Mouse (Mus musculus) midbrain, embryonic 14.5 days (tissue): ENCODE results near the gene Gm20388. TPM values are rescaled to one million over a fixed set of nuclear protein-coding genes. Genes with fewer than 3 reads are reported as not detected.

Experiments used
- ATAC-seq: fragments of 200-750 bp; cut with Nextera tagmentation; 2 replicates; pipeline ENCODE4 v1.8.0; 2017; ENCODE audit warnings: moderate number of reproducible peaks, moderate library complexity; ENCODE audit not compliant: low FRiP score, low TSS enrichment
- DNase-seq: peaks from one replicate; pipeline ENCODE4 v3.0.0-alpha.2; 2015
- H3K27ac ChIP-seq: fragments of 300-500 bp; sonication (generic); replicated peaks from 2 replicates; pipeline ENCODE4 v1.5.1; 2014; ENCODE audit warnings: mild to moderate bottlenecking, low read depth, low read length, moderate library complexity
- H3K27me3 ChIP-seq: fragments of 300-500 bp; sonication (generic); 2 replicates; pipeline ENCODE4 v1.6.1; 2014; ENCODE audit warnings: low read length, control low read depth, mixed read lengths; ENCODE audit not compliant: control insufficient read depth, insufficient read depth
- H3K36me3 ChIP-seq: fragments of 300-500 bp; sonication (generic); 2 replicates; pipeline ENCODE4 v1.6.1; 2014; ENCODE audit warnings: low read length, control low read depth; ENCODE audit not compliant: control insufficient read depth, insufficient read depth
- H3K4me1 ChIP-seq: fragments of 300-500 bp; sonication (generic); 2 replicates; pipeline ENCODE4 v1.6.1; 2014; ENCODE audit warnings: mild to moderate bottlenecking, antibody characterized with exemption, low read length, control low read depth; ENCODE audit not compliant: control insufficient read depth, insufficient read depth
- H3K4me2 ChIP-seq: fragments of 300-500 bp; sonication (generic); 2 replicates; pipeline ENCODE4 v1.6.1; 2014; ENCODE audit warnings: mild to moderate bottlenecking, low read length, moderate library complexity
- H3K4me3 ChIP-seq: fragments of 300-500 bp; sonication (generic); replicated peaks from 2 replicates; pipeline ENCODE4 v1.5.1; 2014; ENCODE audit warnings: low read depth, low read length
- H3K9ac ChIP-seq: fragments of 300-500 bp; sonication (generic); replicated peaks from 2 replicates; pipeline ENCODE4 v1.6.1; 2014; ENCODE audit warnings: mild to moderate bottlenecking, low read length, moderate library complexity
- H3K9me3 ChIP-seq: fragments of 300-500 bp; sonication (generic); 2 replicates; pipeline ENCODE4 v1.6.1; 2016; ENCODE audit warnings: low read length, control low read depth, mixed read lengths; ENCODE audit not compliant: control insufficient read depth
- WGBS: fragments of 180-500 bp; shearing (Covaris S2); extraction: QIAGEN DNeasy Blood & Tissue Kit; methylation state at CpG from one replicate; pipeline ENCODE4 v1.1.7; 2014; 5-methylcytosine and 5-hydroxymethylcytosine counted together
- polyA plus RNA-seq: library from polyadenylated mRNA; unstranded; fragments of >200 nt; fragmentation: Nextera tagmentation; extraction: Ambion mirVana; gene quantifications from 2 replicates; pipeline ENCODE4 v1.2.1, GENCODE M21; 2014

Gene Gm20388
- polyA plus RNA-seq, 1 experiment from 2014 or later = 4.1 TPM

DNA sequence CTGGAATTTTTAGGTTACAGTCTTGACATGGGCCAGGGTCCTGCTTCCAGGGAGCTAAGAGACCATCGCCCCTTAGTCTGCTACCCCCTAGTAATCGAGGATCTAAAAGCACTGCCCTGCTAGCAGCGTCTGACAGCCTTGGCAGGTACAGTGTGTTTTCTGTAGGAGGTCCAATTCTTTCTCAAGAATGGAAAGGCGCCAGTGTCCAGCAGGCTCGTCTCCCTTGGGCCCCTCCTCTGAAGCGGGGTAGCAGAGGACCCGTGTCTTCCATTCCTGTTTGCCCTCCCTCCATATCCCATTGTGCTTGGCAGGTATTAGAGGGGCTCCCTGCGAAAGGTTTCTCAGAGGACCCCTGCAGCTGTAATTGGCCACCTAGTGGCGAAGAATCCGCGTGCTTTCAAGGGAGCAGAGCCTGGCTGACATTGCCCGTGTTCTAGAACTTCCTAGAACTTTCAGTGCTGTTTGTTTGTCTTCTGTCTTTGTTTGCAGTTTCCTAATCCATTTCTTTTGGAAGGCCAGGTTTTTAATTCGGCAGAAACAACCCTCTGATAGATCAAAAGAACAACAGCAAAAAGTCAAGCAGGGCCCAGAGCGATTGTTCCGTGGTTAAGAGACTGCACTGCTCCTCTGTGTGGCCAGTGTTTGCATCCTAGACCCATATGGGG, 2136.7 kb downstream of the Gm20388 start:
- Histone ChIP-seq H3K27ac (no peak overlapping the region), H3K4me3 (no peak overlapping the region), H3K9ac (no peak overlapping the region), H3K4me2 (no peak overlapping the region), H3K36me3 (no peaks in the 10 kb centered on the region), H3K9me3 (no peaks in the 10 kb centered on the region), H3K27me3 (no peaks in the 10 kb centered on the region), H3K4me1 (no peaks in the 10 kb centered on the region)
- 58% methylated on average over 15 of the region's 15 CpGs for WGBS
- DNase-seq (peak; percentile 48), ATAC-seq (no peak)

DNA sequence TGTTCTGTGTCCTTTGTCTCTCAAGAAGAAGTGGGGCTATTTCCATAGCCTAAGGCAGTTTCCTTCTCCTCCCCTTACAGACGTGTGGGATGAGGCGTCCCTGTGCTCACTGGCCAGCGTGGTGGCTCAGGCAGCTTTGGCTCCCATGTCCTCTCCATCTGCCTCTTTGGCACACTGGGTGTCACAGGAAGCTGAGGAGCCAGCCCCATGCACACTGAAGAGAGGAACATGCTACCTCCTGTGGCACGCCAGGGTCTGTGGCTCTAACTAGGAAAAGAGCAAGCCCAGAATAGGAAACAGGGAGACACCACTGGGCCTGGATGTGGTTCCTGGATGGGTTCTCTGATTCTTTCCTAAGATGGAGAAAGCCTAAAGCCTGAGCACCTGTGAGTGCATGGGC, 2138.6 kb downstream of the Gm20388 start:
- Histone ChIP-seq H3K9me3 (no peaks in the 10 kb centered on the region), H3K27me3 (no peaks in the 10 kb centered on the region), H3K4me1 (no peaks in the 10 kb centered on the region), H3K4me3 (no peak overlapping the region), H3K36me3 (no peaks in the 10 kb centered on the region), H3K27ac (no peak overlapping the region), H3K4me2 (no peak overlapping the region), H3K9ac (no peak overlapping the region)
- 84% methylated on average over 4 of the region's 4 CpGs for WGBS
- DNase-seq = no peak
- no peak for ATAC-seq

DNA sequence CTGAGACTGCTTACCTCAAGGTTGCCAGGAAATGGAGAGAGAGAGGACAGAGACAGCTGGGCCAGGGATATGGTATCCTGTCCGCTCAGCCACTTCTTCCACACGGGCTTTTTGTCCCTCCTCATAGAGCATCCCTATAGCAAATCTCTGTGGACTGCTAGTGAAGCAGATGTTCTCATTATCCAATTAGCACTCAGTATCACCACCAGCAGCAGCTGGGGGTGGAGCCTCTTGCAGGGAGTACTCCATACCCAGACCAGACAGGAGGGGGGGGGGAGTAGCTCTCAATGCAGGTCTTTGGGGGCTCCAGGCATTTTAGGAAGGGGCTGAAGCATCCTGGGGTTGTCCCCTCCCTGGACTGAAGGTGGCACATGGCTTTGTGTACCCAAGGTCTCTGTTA, 2139.3 kb downstream of the Gm20388 start:
- ATAC-seq (no peak), DNase-seq (no peak)
- H3K9me3 ChIP-seq = no peaks in the 10 kb centered on the region
- no peak overlapping the region for H3K4me2 ChIP-seq
- no peaks in the 10 kb centered on the region for H3K27me3 ChIP-seq
- H3K4me3 ChIP-seq = no peak overlapping the region
- WGBS = 46% methylated on average over 2 of the region's 2 CpGs
- no peak overlapping the region for H3K9ac ChIP-seq
- no peak overlapping the region for H3K27ac ChIP-seq
- H3K36me3 ChIP-seq = no peaks in the 10 kb centered on the region
- H3K4me1 ChIP-seq = no peaks in the 10 kb centered on the region

DNA sequence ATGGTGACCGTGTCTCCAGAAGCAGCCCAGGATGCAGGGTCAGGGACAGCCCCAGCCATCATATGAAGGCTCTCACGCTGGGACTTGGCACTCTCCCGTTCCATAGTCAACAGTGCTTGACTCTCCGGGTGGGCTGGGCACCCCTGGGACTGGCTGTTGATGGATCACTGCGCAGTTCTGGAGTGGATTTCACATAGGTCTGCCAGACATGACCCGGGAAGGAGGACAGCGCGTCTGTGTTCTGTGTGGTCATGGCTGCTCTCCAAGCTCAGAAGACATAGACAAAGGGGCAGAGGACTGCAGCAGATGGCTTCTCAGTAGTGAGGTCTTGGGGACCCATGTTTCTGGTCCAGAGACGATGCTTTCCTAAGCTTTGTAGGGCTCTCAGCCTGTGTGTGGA, 2140.0 kb downstream of the Gm20388 start:
- Histone ChIP-seq H3K27ac (no peak overlapping the region), H3K36me3 (no peaks in the 10 kb centered on the region), H3K4me3 (no peak overlapping the region), H3K4me2 (no peak overlapping the region), H3K9me3 (no peaks in the 10 kb centered on the region), H3K9ac (no peak overlapping the region), H3K4me1 (no peaks in the 10 kb centered on the region), H3K27me3 (no peaks in the 10 kb centered on the region)
- ATAC-seq = no peak
- 95% methylated on average over 9 of the region's 9 CpGs for WGBS
- DNase-seq = no peak

DNA sequence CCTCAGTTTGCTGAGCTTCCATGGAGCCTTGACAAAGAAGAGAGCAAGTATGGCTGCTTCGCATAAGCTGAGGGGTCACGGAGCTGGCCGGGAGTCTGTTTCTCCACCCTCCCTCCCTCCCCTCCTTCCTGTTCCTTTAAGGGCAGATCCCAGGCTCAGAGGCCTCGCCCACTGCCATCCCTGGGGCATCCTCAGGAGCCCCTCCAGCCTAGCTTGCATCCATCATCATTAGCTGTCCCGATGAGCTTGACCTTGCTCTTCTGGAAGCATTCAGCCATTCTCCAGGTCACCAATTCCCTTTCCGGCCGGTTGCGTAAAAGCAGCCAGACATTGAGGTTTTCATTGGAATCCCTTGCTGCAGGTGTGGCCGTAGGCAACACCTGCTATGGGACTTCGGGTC, 2144.7 kb downstream of the Gm20388 start:
- ATAC-seq (no peak), DNase-seq (no peak)
- 66% methylated on average over 10 of the region's 10 CpGs for WGBS
- Histone ChIP-seq H3K9ac (no peak overlapping the region; the same call in 1 of the 2 replicates), H3K4me3 (no peak overlapping the region), H3K4me2 (no peak overlapping the region), H3K4me1 (no peaks in the 10 kb centered on the region), H3K36me3 (no peaks in the 10 kb centered on the region), H3K9me3 (no peaks in the 10 kb centered on the region), H3K27ac (no peak overlapping the region; the same call in 1 of the 2 replicates), H3K27me3 (no peaks in the 10 kb centered on the region)

DNA sequence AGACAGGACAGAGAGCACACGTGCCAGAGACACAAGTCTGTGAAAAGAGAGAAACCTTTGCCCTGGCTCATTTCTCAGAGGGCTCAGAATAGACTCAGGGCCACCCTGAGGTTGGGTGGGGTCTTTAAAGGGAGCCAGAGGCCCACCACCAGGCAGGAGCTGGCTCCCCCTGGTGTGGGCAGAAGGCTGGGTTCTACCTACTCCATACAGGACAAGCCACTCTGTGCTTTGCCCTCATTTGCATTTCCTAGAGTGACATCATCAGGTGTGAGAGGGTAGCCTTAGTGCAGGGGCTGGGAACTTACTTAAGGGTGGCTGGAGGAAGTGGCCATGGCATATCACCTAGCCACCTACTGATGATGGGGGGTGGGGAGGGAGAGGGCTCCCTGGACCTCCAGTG, 2145.5 kb downstream of the Gm20388 start:
- no peak for ATAC-seq
- Histone ChIP-seq H3K4me2 (no peak overlapping the region), H3K36me3 (no peaks in the 10 kb centered on the region), H3K27me3 (no peaks in the 10 kb centered on the region), H3K4me1 (no peaks in the 10 kb centered on the region), H3K9ac (no peak overlapping the region), H3K9me3 (no peaks in the 10 kb centered on the region), H3K27ac (no peak overlapping the region), H3K4me3 (no peak overlapping the region)
- 13% methylated on average over 1 of the region's 1 CpGs for WGBS
- no peak for DNase-seq

DNA sequence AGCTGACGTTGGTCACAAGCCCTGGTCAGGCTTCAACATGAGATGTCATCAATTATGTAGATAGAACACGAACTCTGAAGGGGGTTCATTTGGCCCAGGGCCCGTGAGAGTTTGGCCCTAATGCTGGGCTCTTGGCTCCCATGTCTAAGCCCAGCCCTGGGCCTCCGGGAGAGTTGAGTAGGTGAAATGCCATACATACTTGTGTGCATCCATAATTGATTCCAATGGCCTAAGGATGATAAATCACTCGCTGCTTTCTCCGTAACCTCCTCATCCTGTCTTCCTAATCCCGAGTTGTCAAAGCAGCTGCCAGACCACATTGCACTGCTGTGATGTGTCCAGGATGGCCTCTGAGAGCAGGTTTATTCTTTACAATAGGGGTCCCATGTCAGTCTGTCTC, 2146.2 kb downstream of the Gm20388 start:
- DNase-seq = no peak
- 84% methylated on average over 7 of the region's 7 CpGs for whole genome bisulfite sequencing

DNA sequence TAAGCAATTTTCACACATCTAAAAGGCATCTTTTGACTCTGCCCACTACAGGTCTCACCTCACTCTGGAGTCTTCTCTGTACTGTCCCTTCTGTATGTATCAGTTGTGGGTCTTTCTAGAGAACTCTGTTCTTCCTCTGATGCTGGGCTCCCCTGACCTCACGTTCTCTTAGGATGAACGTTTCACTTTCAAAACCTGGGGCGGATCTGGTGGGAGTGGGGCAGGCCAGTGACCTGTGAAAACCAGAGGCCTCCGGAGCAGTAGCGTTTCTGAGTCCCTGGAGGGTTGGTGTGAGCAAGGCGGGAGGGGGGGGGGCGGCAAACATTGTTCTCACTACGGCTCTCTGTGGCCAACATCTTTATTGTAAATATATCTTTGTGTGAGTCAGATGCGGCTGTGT, 2147.9 kb downstream of the Gm20388 start:
- Histone ChIP-seq H3K4me1 (no peaks in the 10 kb centered on the region), H3K4me2 (no peak overlapping the region), H3K9me3 (no peaks in the 10 kb centered on the region), H3K27ac (no peak overlapping the region), H3K27me3 (no peaks in the 10 kb centered on the region), H3K36me3 (no peaks in the 10 kb centered on the region), H3K4me3 (no peak overlapping the region), H3K9ac (no peak overlapping the region)
- ATAC-seq = no peak
- whole genome bisulfite sequencing = 58% methylated on average over 9 of the region's 9 CpGs
- DNase-seq = no peak

More for the DNA sequence above, 2146.2 kb downstream of the Gm20388 start:
- no peaks in the 10 kb centered on the region for H3K27me3 ChIP-seq
- no peak overlapping the region for H3K4me2 ChIP-seq
- no peaks in the 10 kb centered on the region for H3K9me3 ChIP-seq
- H3K9ac ChIP-seq = no peak overlapping the region
- no peak for ATAC-seq
- H3K27ac ChIP-seq = no peak overlapping the region
- no peaks in the 10 kb centered on the region for H3K4me1 ChIP-seq
- no peaks in the 10 kb centered on the region for H3K36me3 ChIP-seq
- H3K4me3 ChIP-seq = no peak overlapping the region

DNA sequence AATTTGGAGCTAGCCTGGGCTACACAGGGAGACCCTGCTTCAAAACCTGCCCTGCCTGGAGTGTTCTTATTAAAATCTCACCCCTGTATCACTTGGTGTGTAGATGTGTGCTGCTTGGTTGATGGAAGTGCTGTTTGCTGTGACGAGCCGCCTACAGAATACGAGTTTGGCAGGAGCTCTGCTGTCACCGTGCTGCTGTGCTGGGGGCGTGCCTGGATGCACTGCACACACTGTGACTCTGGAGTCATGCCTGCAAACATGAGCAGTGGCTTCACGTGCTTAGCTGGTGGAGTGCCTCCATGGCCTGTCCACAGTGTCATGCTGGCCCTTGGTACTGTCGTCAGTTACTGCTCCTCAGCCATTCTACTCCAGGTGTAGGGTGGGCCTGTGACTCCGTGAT, 2148.3 kb downstream of the Gm20388 start:
- Histone ChIP-seq H3K27me3 (no peaks in the 10 kb centered on the region), H3K4me2 (no peak overlapping the region), H3K36me3 (no peaks in the 10 kb centered on the region), H3K4me3 (no peak overlapping the region), H3K27ac (no peak overlapping the region), H3K9me3 (no peaks in the 10 kb centered on the region), H3K4me1 (no peaks in the 10 kb centered on the region), H3K9ac (no peak overlapping the region)
- ATAC-seq = no peak
- no peak for DNase-seq
- WGBS = 78% methylated on average over 8 of the region's 8 CpGs
